Mouse (Mus musculus) midbrain, embryonic 15.5 days (tissue): ENCODE measurements at regions not wholly inside any gene's neighbourhood (a gene's known extent, or its start where the extent isn't known, plus 50 kb on each side); places are given as distances from the start of the nearest gene placed in this dataset.

Experiments
- ATAC-seq: fragments of 200-750 bp; cut with Nextera tagmentation; replicated peaks from 2 replicates; pipeline ENCODE4 v1.8.0; 2017; ENCODE audit warnings: moderate TSS enrichment
- H3K27ac ChIP-seq: fragments of 300-500 bp; sonication (generic); 2 replicates; pipeline ENCODE4 v1.5.1; 2015; ENCODE audit warnings: mild to moderate bottlenecking, inconsistent platforms
- H3K27me3 ChIP-seq: fragments of 300-500 bp; sonication (generic); replicated peaks from 2 replicates; pipeline ENCODE4 v1.6.1; 2015; ENCODE audit warnings: inconsistent platforms
- H3K36me3 ChIP-seq: fragments of 300-500 bp; sonication (generic); replicated peaks from 2 replicates; pipeline ENCODE4 v1.6.1; 2015; ENCODE audit warnings: inconsistent platforms
- H3K4me1 ChIP-seq: fragments of 300-500 bp; sonication (generic); 2 replicates; pipeline ENCODE4 v1.6.1; 2015; ENCODE audit warnings: inconsistent platforms
- H3K4me2 ChIP-seq: fragments of 300-500 bp; sonication (generic); 2 replicates; pipeline ENCODE4 v1.6.1; 2015; ENCODE audit warnings: inconsistent platforms, mild to moderate bottlenecking, moderate library complexity
- H3K4me3 ChIP-seq: fragments of 300-500 bp; sonication (generic); 2 replicates; pipeline ENCODE4 v1.5.1; 2015; ENCODE audit warnings: mild to moderate bottlenecking, inconsistent platforms
- H3K9ac ChIP-seq: fragments of 300-500 bp; sonication (generic); 2 replicates; pipeline ENCODE4 v1.6.1; 2015; ENCODE audit warnings: mild to moderate bottlenecking, inconsistent platforms
- H3K9me3 ChIP-seq: fragments of 300-500 bp; sonication (generic); 2 replicates; pipeline ENCODE4 v1.6.1; 2016; ENCODE audit warnings: inconsistent platforms
- WGBS: fragments of 180-500 bp; shearing (Covaris S2); methylation state at CpG from one replicate; pipeline ENCODE4 v1.1.7; 2015; ENCODE audit warnings: mixed read lengths; 5-methylcytosine and 5-hydroxymethylcytosine counted together

GRCm38 (mm10) chr2:72578322-72578721, 102.4 kb downstream of the Cdca7 start:
- no peaks in the 10 kb centered on the region for H3K4me1 ChIP-seq

GRCm38 (mm10) chr2:72581136-72581535, 105.2 kb downstream of the Cdca7 start:
- Histone ChIP-seq H3K27me3 (no peaks in the 10 kb centered on the region), H3K4me3 (no peak overlapping the region), H3K27ac (no peak overlapping the region), H3K9ac (no peak overlapping the region), H3K4me1 (no peaks in the 10 kb centered on the region), H3K4me2 (no peak overlapping the region), H3K9me3 (no peaks in the 10 kb centered on the region), H3K36me3 (no peaks in the 10 kb centered on the region)
- WGBS = 85% methylated on average over 6 of the region's 6 CpGs
- ATAC-seq = no peak

More at GRCm38 (mm10) chr2:72578322-72578721, 102.4 kb downstream of the Cdca7 start:
- no peak overlapping the region for H3K9ac ChIP-seq
- H3K36me3 ChIP-seq = no peaks in the 10 kb centered on the region
- H3K27me3 ChIP-seq = no peaks in the 10 kb centered on the region
- 86% methylated on average over 1 of the region's 1 CpGs for WGBS
- no peak overlapping the region for H3K4me3 ChIP-seq
- no peak overlapping the region for H3K4me2 ChIP-seq
- H3K9me3 ChIP-seq = no peaks in the 10 kb centered on the region
- H3K27ac ChIP-seq = no peak overlapping the region
- ATAC-seq = no peak

GRCm38 (mm10) chr2:72588814-72589213, 112.9 kb downstream of the Cdca7 start:
- 82% methylated on average over 7 of the region's 7 CpGs for WGBS
- Histone ChIP-seq H3K4me2 (no peak overlapping the region), H3K9me3 (no peaks in the 10 kb centered on the region), H3K36me3 (no peaks in the 10 kb centered on the region), H3K27me3 (peaks cover 8% of the 10 kb centered on the region; the same call in 1 of the 2 replicates), H3K27ac (no peak overlapping the region), H3K9ac (no peak overlapping the region), H3K4me1 (peaks cover 13% of the 10 kb centered on the region), H3K4me3 (no peak overlapping the region)
- no peak for ATAC-seq

- Histone ChIP-seq H3K4me2 (no peak overlapping the region), H3K36me3 (no peaks in the 10 kb centered on the region), H3K4me3 (no peak overlapping the region), H3K9me3 (no peaks in the 10 kb centered on the region), H3K27ac (no peak overlapping the region), H3K4me1 (peaks cover 13% of the 10 kb centered on the region), H3K9ac (no peak overlapping the region), H3K27me3 (peaks cover 4% of the 10 kb centered on the region; the same call in 1 of the 2 replicates)
- no peak for ATAC-seq
- WGBS = 18% methylated on average over 3 of the region's 3 CpGs
These were observed 116.1 kb downstream of the Cdca7 start for GRCm38 (mm10) chr2:72592011-72592410.

- Histone ChIP-seq H3K4me2 (peak overlapping the region; percentile 15), H3K4me1 (peaks cover 21% of the 10 kb centered on the region), H3K36me3 (no peaks in the 10 kb centered on the region), H3K9ac (no peak overlapping the region), H3K27ac (no peak overlapping the region), H3K4me3 (no peak overlapping the region), H3K27me3 (0 out of 2 replicates have a peak, but pooled peaks cover 3% of the 10 kb centered on the region), H3K9me3 (no peaks in the 10 kb centered on the region)
- ATAC-seq = no peak
- WGBS = 48% methylated on average over 14 of the region's 14 CpGs
These were observed 121.3 kb downstream of the Cdca7 start for GRCm38 (mm10) chr2:72596994-72597925.

- H3K4me2 ChIP-seq = peak overlapping the region; percentile 15
- H3K4me1 ChIP-seq = peaks cover 14% of the 10 kb centered on the region
- H3K4me3 ChIP-seq = no peak overlapping the region
- H3K36me3 ChIP-seq = no peaks in the 10 kb centered on the region
- H3K27ac ChIP-seq = no peak overlapping the region
- peak; percentile 69; the same call in 1 of the 2 replicates for ATAC-seq
- 19% methylated on average over 9 of the region's 9 CpGs for WGBS
- no peaks in the 10 kb centered on the region for H3K9me3 ChIP-seq
- H3K9ac ChIP-seq = no peak overlapping the region
- 0 out of 2 replicates have a peak, but pooled peaks cover 6% of the 10 kb centered on the region for H3K27me3 ChIP-seq
These were observed 122.0 kb downstream of the Cdca7 start for GRCm38 (mm10) chr2:72597941-72598340.

GRCm38 (mm10) chr2:72600723-72601122, 124.8 kb downstream of the Cdca7 start:
- Histone ChIP-seq H3K4me1 (peaks cover 13% of the 10 kb centered on the region), H3K4me3 (no peak overlapping the region), H3K27me3 (0 out of 2 replicates have a peak, but pooled peaks cover 6% of the 10 kb centered on the region), H3K36me3 (no peaks in the 10 kb centered on the region), H3K9me3 (no peaks in the 10 kb centered on the region), H3K27ac (no peak overlapping the region), H3K9ac (no peak overlapping the region), H3K4me2 (no peak overlapping the region)
- no peak for ATAC-seq

- peaks cover 13% of the 10 kb centered on the region for H3K4me1 ChIP-seq
- H3K27me3 ChIP-seq = 0 out of 2 replicates have a peak, but pooled peaks cover 6% of the 10 kb centered on the region
- H3K36me3 ChIP-seq = no peaks in the 10 kb centered on the region
- no peak for ATAC-seq
- 65% methylated on average over 1 of the region's 1 CpGs for WGBS
- no peak overlapping the region for H3K4me2 ChIP-seq
- no peak overlapping the region for H3K9ac ChIP-seq
- no peak overlapping the region for H3K27ac ChIP-seq
- H3K4me3 ChIP-seq = no peak overlapping the region
- H3K9me3 ChIP-seq = no peaks in the 10 kb centered on the region
These were observed 126.2 kb downstream of the Cdca7 start for GRCm38 (mm10) chr2:72602152-72602551.

- Histone ChIP-seq H3K36me3 (no peaks in the 10 kb centered on the region), H3K4me1 (no peaks in the 10 kb centered on the region), H3K27ac (no peak overlapping the region), H3K9ac (no peak overlapping the region), H3K9me3 (no peaks in the 10 kb centered on the region), H3K4me2 (no peak overlapping the region), H3K4me3 (no peak overlapping the region), H3K27me3 (0 out of 2 replicates have a peak, but pooled peaks cover 8% of the 10 kb centered on the region)
- 94% methylated on average over 3 of the region's 3 CpGs for WGBS
- ATAC-seq = no peak
These were observed 136.3 kb downstream of the Cdca7 start for GRCm38 (mm10) chr2:72612221-72612620.

- no peak overlapping the region for H3K9ac ChIP-seq
- 55% methylated on average over 8 of the region's 8 CpGs for WGBS
- H3K4me3 ChIP-seq = no peak overlapping the region
- no peak for ATAC-seq
- peaks cover 3% of the 10 kb centered on the region for H3K4me1 ChIP-seq
- H3K27me3 ChIP-seq = peaks cover 10% of the 10 kb centered on the region; the same call in 1 of the 2 replicates
- no peak overlapping the region for H3K4me2 ChIP-seq
- no peaks in the 10 kb centered on the region for H3K9me3 ChIP-seq
- H3K36me3 ChIP-seq = no peaks in the 10 kb centered on the region
- H3K27ac ChIP-seq = no peak overlapping the region
These were observed 138.3 kb downstream of the Cdca7 start for GRCm38 (mm10) chr2:72614256-72614655.

- Histone ChIP-seq H3K36me3 (no peaks in the 10 kb centered on the region), H3K4me3 (no peak overlapping the region), H3K4me2 (no peak overlapping the region), H3K9ac (no peak overlapping the region), H3K4me1 (peaks cover 13% of the 10 kb centered on the region), H3K27ac (no peak overlapping the region), H3K9me3 (no peaks in the 10 kb centered on the region), H3K27me3 (peaks cover 10% of the 10 kb centered on the region; the same call in 1 of the 2 replicates)
- 94% methylated on average over 2 of the region's 2 CpGs for WGBS
- ATAC-seq = no peak
These were observed 139.9 kb downstream of the Cdca7 start for GRCm38 (mm10) chr2:72615869-72616268.

GRCm38 (mm10) chr2:72616412-72616811, 140.5 kb downstream of the Cdca7 start:
- Histone ChIP-seq H3K9me3 (no peaks in the 10 kb centered on the region), H3K36me3 (no peaks in the 10 kb centered on the region), H3K4me1 (peaks cover 13% of the 10 kb centered on the region), H3K27ac (no peak overlapping the region), H3K4me3 (no peak overlapping the region), H3K4me2 (no peak overlapping the region), H3K9ac (no peak overlapping the region), H3K27me3 (peaks cover 10% of the 10 kb centered on the region; the same call in 1 of the 2 replicates)
- no peak for ATAC-seq
